Mouse (Mus musculus) heart, adult 11 months (tissue): ENCODE measurements at regions not wholly inside any gene's neighbourhood (a gene's known extent, or its start where the extent isn't known, plus 50 kb on each side); places are given as distances from the start of the nearest gene placed in this dataset.

ENCODE experiments used
- DNase-seq: peaks from one replicate; pipeline ENCODE4 v3.0.0; 2022

DNA sequence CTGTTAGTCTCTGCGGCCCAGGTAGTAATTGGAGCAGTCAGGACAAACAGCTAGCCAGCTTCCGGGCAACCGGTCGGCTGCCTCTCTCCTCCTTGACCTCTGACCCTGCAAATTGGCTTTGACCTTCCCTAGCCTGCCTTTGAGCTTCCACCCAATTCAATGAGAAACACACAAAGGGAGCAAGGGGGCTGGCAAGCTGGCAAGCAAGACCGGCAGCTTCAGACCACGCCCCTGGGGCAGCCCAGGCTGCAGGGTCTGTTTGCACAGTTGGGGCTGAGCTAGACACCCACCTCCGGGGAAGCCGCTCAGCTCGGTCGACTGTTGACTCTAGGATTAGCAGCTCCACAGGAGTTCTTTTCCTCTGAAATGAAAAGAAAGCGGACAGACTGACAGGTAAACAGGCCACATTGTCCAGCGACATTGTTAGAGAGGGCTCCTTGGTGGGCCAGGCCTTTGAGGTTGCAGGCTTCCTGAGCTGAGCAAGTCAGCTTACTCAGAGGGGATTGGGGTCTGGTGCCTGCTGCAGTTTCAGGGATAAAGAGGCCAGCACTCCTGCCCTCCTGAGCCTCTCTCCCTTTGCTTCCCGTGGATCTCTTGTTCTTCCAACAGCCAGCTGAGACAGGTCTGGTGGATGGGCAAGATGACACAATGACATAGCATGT, 116.6 kb downstream of the Inhbb start:
- DNase-seq, result no peak

DNA sequence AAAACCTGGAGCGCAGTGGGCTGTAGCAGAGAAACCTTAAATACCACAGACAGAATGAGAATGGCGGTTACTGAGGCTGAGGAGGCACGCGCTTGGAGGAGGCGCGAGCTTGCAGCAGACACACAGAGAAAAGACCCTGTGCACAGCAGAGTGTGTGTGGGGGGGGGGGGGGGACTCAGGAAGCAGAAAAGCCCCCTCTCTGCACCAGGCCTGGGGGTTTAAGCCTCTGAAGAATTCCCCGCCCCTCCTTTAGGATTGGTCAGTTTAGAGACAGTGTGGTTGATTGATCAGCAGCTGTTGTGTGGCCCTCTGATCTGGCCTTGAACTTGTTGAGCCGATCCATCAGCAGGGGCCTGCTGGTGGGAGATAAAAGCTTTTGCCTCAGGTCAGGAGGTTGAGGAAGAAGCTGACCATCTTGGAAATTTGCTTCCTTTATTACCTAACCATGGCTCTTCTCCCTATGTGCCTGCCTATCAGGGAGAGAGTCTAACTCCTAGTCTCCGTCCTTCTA, 117.5 kb downstream of the Inhbb start:
- no peak for DNase-seq

DNA sequence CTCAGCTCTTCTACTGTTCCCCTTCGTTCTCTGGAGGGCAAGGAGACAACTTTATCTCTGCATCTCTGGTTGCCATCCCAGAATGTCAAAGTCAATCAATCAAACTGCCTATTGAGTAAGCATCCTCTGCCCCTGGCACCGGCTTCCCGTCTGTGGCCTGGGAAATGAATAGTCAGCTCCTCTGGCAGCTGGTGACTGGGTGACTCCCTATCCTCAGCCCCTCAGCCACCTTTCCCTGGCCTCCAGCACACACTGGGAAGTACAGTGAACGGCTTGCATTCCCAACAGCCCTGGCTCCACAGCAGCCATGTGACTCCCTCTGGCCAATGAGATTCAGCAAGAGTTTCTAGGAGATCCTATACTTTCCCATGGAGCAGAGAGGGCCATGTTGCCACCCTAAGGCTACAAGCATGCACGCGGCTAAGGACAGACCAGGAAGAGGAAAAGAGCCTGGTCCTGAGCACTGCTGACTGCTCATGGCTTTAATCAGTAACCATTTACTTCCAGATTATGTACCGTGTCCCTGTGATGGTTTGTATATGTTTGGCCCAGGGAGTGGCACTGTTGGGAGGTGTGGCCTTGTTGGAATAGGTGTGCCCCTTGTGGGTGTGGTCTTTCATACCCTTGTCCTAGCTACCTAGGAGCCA, 119.6 kb downstream of the Inhbb start:
- DNase-seq, result no peak

DNA sequence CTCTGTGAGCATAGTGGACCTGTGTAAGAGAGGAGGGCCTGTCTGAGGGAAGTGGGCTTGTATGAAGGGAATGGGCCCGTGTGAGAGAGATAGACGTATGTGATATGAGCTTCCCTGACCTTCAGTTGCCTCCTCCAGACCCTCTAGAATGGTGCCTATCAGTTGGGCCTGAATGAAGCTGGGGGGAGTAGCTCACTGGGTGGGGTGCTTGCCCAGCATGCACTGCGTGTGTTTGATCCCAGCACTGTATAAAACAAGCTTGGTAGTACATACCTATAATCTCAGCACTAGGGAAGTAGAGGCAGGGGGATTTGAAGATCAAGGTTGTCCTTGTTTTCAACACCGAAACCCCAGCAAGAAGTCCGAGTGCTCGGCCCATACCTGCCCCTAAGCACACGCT, 120.1 kb downstream of the Inhbb start:
- DNase-seq, result no peak

DNA sequence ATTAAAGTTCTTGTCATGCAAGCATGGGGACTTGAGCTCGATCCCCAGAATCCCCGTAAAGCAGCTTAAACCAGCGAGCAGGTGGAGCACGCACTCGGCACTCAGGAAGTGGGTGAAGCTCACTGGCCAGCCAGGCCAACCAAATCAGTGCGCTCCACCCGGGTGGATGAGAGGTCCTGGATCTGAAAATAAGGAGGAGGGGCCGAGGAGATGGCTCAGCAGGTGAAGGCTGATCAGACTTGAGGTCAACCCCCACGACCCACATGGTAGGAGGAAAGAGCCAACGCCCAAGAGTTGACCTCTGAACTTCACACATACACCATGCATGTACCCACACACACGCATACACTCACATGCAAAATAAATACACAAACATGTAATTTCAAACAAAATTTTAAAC, 120.8 kb downstream of the Inhbb start:
- DNase-seq, result no peak

DNA sequence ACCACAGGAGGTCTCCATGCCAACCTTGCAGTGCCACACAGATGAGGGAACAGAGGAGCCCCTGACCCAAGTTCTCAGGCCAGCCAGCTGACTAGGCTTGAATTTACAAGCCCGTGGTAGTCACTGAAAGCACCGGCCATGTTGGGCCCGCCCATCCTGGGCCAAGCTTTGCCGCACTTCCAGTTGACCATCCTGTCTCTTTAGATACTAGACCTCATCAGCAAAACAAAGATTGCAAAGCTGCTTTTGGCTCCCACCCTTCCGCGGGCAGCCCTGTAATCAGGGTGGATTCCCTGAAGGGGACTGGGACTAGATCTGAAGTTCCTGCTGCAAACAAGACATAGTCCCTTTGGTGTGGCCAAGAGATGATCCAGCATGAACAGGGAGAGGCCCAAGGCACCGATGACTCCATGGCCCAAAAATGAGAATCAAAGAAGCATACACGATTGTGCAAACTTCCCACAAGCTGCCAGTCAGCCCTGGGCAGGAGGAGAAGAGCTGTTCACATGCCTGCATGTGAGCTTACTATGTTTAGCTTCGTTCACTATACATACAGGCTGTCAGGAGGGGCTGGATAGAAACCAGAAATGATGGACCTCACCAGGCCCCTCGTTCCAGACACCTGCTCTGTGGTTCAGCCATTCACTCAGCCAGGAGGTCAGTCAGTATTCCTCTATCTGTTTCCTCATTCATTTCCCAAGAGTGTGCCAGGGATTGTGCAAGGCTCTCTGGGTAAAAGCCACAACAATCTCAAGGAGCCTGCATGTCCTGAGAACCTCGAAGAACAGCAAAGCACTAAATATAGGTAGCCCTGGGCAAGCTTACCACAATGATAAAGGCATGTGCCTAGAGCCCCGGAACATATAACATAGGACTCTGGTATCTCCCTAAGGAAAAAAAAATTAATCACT, 122.0 kb downstream of the Inhbb start:
- peak; percentile 95 for DNase-seq

DNA sequence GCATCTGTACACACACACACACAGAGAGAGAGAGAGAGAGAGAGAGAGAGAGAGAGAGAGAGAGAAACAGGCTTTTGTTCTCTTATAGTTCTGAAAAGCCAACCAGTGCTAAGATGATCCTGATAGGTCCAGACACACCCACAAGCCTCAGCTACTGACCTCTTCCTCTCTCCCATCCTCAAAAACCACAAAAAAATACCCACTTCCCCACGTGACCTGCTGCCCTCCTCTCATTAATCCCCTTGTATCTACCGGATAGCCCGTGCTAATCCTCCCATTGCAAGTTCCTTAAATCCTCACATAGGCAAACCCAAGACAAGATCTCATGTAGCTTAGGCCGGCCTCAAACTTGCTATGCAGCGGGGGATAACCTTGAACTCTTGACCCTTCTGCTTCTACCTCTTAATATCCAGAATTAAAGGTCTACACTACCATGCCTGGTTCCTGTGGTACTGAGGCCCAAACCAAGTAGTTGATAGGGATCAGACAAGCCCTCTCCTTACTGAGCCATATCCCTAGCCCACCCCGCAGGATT, 123.3 kb downstream of the Inhbb start:
- no peak for DNase-seq

DNA sequence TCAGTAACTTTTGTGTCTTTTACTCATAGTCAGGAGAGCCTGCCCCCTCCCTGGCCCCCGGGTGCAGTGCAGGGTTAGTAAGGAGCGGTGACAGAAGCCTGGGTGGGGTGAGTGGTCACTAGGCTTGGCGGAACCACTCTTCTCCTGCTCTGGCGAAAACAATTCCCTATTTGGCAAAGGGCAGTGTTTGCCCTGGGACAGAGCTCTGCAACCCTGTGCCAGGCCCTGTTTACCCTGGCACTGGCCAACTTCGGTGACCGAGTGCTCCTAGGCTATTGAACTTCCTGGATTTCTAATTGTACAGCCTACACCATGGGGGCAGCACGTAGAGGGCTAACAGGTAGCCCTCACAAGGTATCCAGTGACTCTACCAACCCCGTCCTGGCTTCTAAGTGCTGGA, 126.9 kb downstream of the Inhbb start:
- DNase-seq, result peak; percentile 95

DNA sequence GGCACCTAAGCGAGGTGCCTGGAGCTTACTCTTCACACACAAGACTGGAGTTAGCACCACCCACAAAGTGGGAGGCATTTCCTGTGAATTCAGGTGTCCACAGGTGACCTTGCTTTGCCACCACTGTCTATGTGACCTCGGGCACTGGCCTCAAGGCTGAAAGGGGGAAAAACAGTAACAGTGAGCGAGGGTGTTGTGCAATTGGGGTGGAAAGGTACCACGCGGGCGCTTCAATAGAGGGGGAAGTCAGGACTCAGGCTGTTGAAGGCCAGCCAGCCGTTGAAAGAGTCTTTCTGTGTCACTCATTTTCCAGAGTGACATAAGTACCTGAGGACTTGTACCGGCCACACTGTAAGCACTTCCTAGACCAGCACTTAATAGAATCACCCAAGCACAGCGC, 128.2 kb downstream of the Inhbb start:
- DNase-seq, result no peak

DNA sequence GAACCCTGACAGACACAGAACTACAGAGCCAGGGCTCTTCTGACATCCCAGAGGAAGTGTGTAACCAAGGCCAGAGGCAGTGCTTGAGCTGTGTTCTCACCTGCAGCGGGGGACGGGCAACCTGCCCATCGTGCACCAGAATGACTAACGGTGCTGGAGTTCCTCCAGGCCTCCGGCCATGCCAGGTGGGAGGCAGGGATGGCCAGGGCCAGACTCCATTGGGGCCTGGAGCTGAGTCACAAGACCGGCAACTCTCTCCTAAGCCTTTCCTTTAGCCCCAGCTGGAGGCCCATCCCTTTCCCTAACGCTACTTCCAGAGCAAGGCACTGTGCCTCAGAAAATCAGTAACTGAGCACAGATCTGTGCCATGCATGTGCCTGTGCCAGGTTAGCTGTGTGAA, 129.8 kb downstream of the Inhbb start:
- DNase-seq, result peak; percentile 96

DNA sequence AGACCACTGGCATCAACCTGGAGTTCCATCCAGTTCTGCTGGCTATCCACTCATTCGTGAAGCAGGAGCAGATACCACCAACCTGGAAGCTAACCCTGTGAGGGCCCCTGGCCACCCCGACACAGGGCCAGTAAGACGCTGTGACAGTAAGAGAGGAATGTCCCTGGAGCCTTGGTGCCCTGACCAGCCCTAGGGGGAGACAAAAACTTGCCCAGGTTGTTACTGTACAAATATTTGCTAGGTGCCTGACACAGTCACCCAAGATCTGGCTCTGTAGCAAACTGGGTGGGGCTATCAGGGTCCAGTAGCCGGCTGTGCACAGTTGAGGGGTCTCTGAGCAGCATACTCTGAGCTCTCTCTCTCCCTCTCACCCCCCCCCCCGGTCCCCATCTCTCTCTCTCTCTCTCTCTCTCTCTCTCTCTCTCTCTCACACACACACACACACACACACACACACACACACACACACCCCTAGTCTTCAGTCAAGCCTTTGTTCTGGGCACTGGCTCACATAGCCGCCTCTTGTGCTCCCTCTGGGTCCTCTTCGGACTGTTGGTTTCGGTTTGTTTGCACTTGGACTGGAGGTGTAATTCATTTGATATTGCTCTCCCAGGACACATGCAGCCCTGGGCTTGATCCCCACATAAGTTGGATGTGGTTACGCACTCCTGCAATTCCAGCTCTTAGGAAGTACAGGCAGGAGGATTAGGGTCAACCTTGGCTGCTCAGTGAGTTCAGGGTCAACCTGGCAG, 131.7 kb downstream of the Inhbb start:
- DNase-seq, result no peak

DNA sequence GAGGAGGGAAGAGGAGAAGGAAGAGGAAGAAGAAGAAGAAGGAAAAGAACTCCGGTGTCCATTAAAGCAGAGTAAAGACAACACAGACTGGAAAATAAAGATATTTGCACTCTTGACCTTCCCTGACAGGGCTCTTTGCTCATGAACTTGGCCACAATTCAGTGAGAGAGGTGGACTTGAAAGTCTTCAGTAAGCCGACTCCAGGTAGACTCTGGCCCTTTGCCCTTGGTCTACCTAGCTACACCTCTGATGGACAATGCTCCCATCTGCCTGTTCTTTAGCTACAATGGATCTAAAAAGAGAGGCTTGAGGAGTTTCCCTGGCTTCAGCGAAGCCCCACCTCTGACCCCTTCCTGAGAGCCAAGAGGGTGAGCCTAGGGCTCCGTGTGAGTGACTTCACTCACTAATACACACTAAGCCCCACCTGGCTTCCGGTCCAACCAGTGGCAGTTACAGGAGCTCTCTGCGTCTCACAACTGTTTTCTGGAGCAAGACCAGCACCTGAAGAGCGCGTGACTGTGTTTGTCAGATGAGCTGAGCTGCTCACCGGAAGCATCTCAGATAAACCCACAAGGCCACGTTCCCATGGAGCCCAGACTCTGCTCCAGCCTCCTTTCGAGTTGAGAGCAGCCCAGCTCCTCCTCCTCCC, 132.4 kb downstream of the Inhbb start:
- no peak for DNase-seq

DNA sequence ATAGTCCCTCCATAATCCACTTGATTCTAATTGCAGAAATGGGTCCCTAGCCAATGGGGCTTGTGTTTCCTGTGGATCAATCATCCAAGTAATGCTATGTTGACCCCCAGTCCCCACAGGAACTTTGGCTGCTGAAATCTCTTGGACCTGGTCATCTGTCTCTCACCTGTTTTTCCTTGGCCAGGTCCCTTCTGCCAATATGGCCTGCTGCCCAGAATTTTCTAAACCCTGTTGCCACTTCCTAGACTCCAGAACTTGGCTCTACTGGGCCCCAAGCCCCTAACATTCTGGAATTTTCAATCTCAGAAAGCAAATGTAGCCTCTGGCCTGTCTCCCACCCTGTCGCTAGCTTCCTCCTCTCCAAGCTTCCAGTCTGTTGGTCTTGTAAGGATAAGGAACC, 139.6 kb downstream of the Inhbb start:
- no peak for DNase-seq

DNA sequence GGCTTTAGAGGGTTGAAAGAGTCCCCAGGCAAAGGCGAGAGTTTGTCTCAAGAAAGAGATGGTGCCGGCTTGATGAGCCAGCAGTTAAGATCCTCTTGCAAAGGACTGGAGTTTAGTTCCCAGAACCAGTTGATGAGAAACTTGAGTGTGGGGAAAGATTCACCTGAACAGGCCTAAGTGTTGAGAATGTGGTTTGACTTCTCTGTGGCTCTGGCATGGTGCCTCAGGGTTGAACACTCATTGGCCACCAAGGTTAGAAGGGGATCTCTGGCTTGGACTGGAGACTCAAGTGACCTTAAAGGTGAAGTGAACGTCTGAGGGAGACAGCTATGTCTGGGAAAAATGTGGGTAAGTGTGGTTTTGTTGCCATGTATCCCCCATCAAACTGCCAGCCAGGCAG, 142.8 kb downstream of the Inhbb start:
- no peak for DNase-seq

DNA sequence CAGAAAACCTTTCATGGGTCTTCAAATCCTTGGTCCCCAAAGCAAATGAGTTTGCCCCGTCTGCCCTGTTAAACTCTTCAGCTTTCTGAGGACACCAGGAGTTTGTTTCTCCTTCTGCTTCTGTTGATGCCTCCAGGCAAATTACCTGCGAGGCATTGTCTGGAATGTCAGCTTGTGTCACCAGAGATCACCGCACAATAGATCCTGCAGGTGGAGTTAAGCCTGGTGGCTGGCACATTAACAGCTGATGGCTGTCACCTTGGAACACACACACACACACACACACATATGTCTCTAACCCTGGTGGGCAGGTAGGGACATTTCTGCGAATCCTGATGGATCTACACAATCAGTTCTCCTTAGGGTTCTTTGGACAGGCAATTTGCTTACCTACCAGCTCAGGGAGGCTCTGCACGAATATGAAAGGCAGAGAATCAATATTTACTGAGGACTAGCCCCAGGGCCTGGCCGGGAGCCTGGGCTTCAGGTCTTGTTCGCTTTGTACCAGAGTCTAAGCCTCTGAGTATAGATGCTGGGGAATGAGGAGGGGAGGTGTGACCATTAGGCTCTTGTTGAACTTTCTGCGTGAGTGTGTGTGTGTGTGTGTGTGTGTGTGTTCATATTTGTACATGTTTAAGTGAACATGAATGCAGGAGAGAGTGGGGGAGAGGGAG, 143.4 kb downstream of the Inhbb start:
- DNase-seq, result no peak

DNA sequence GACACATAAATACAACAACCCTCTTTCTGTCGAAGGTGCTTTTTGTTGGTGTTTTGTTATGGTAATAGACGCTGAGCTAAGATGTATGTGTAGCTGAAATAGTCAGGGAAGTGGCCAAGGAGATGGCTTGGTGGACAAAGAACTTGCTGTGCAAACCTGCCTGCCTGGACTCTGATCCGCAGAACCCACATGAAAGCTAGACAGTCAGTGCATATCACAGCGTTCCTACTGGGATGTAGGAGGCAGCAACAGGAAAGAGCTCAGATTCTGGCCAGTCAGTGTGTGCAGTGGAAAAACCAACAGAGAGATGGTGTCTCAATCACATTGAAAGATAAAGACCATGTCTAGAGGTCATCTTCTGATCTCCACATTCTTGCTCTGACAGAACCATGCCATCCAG, 144.1 kb downstream of the Inhbb start:
- DNase-seq, result no peak

DNA sequence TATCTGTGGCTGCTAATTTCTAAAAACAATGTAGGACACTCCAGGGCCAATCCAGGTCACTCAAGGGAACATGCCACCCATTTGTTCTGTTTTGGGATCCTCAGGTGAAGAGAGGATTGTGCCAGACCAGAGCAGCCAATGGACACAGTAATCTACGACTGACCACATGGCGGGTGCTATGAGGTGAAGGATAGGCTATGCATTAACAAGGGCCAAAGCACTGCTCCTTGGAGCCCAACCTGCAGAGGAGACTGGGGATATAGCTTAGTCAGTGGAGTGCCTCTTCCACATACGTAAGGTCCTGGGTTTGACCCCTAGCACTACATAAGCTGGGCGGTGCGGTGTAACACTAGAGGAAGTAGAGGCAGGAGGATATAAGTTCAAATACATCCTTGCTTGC, 156.0 kb downstream of the Inhbb start:
- no peak for DNase-seq

DNA sequence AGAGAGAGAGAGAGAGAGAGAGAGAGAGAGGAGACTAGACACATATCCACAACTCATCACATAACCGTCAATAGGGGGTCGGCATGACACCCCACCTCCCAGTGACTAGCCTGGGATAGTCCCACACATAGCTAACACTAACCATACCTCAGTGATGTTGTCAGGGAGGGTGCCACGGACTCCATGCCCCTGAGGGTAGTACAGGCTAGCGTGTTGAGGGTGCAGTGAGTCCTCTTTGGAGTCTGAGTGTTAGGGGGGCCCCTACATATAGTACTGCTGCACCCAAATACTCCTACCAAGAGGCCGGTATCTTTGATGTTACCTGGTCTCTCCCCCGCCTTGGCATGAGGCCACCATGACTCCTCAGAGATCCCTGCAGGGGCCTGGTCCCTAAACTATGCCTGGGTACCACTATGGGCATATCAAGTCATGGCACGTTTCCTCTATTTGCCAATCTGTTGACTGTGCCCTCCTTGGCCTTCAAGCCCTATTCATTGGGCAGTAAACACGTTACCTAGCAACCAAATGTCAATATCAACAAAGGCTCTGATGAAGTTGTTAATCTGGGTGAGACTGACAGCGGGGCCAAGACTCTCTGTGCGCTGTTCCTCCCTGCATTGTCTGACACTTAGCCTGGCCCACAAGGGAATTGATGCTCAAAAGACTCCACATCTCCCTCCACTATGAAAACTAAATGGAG, 156.7 kb downstream of the Inhbb start:
- no peak for DNase-seq

DNA sequence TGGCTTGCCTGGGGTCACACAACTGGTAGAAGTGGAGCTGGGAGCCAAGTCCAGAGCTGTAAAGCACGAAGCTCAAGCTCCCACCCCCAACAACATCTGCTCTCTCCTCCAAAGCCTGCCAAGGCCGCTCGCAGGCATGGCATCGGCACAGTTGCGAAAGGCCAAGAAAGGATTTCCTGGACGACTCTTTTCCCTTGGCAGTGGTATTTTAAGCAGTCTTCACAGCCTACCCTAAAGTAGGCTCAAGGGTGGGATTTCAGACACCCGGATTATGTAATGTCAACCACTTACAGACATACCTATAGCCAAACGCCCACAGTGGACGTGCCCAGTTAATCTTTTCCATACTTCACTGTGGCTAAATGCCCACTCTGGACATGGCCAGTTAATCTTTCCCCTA, 162.6 kb downstream of the Inhbb start:
- peak; percentile 90 for DNase-seq

DNA sequence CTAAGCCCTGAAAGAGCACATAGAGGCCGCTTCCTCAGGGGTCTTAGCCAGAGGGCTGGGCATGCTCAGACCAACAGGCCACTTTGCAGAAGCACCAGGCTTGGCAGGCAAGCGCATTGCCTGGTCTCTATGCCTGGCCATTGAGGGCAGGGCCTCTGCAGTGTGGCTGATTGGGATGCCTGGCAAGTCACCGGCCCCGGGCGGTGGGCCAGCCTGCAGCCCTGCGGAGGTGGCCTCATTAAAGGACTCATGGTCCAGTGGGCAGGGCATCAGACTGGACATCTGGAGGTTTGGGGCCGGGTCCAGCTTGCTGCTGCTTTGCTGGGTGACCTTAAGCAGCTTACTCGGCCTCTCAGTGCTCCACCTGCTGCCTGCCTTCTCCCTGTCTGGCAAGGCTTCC, 165.3 kb downstream of the Inhbb start:
- peak; percentile 95 for DNase-seq

DNA sequence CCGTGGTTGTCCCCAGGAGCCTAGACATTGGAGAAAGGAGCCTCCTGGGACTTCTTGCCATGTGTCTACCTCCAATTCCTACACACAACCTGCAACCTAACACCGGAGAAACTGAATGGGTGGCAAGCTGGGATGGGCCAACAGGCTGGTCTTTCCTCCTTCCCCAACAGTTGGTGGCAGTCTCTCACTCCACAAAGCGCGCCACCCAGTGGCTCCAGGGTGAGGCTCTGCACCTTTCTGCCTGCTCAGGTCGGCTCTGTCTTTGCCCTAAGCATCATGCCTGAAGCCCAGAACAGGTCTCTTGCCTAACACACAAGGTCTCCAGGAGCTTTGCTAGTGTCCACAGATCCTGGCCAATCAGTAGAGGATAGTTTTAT, 166.0 kb downstream of the Inhbb start:
- no peak for DNase-seq
